Mouse (Mus musculus): Measurements from ENCODE around the gene Cnot1.

Cnot1 gene

GRCm38 (mm10) chr8:95727625-95728024 lies 79.6 kb downstream of the Cnot1 start:
- DNase-seq: no peak

DNA sequence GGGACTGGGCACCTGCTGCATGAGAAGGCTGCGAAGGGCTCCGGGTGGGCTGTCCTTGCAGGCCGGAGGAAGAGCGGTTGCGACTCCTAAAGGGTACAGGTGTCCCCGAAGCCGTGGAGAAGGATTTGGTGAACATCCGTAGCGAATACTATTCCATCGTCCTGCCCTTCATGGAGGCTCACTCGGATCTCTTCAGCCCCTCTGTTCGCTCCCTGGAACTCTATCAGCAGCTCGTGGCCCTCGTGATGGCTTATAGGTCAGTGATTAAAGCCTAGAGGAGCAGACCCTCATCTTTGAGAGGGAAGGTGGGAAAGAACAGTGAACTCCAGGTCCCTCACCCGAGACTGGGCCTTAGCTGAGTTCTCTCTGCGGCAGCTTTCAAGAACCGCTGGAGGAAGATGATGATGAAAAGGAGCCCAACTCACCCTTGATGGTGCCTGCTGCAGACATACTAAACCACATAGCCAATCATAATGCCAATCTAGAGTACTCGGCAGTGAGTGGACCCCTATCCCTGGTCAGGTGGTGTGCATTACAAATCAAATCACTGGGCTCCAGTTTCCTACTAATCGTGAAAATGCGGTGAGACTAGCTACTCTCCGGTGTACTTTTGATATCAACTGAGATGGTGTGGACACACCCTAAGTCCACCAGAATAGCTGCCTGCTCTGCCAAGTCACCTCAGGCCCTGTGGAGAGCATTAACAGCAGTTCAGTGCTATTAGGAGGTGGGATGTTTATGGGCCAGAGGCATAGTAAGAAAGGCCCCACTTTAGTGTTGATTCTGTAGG lies 90.5 kb downstream of the Cnot1 start:
- DNase-seq: no peak

DNA sequence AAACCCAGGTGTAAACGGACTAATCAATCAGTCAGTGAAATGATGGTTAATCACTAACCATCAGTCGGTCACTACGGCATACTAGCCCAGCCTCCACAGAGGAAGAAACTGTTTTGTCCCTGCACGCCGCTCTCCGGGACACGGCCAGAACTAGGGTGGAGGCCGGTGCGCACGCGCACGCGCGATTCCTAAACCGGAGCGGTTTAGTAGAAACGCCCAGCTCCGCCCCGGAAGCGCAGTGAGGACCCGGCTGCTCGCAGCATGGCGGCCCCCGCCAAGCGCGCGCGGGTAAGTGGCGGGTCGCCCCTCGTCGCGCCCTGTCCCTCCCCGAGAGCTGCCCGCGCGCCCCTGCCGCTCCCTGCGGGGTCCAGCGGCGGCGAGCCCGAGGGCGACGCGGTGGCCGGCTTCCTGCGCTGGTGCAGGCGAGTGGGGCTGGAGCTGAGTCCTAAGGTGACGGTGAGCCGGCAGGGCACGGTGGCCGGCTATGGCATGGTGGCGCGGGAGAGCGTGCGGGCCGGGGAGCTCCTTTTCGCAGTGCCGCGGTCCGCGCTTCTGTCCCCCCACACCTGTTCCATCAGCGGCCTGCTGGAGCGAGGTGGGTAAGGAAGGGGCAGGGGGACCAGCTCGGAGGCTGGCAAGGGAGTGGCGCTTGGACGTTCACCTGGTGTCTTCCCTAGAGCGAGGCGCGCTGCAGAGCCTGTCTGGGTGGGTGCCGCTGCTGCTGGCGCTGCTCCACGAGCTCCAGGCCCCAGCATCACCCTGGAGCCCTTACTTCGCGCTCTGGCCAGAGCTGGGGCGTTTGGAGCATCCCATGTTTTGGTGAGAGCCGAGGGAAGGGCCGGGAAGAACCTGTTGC lies 91.4 kb downstream of the Cnot1 start, which contains the start of gene Setd6:
Gene Setd6 (plus strand): TSS at position 206 of the 856 bp plus-strand sequence.
- peak; percentile 86 for DNase-seq

- DNase-seq: no peak
Measured at GRCm38 (mm10) chr8:95714837-95715413, 92.3 kb downstream of the Cnot1 start.

- no peak for DNase-seq
Measured at GRCm38 (mm10) chr8:95714367-95714766, 92.9 kb downstream of the Cnot1 start.

- no peak for DNase-seq
Measured at GRCm38 (mm10) chr8:95713100-95714010, 93.9 kb downstream of the Cnot1 start.

DNA sequence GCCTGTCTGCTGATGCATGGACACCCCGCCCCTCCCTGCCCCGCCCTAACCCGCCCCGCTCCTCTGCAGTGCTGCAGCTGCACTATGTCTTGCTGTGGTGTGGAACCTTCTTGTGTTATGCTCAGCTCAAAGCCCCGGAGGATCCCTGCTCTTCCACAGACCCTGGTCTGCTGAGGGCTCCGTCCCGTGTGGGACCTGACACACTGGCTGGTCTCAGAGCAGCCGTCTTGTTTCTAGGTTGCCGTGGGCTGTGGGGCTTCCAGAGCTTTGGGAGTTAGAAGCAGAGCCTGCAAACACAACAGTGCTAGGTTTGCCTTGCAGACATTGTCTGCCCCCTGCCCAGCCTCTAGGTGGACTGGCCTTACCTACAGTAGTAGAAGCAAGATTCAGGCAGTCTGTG lies 94.9 kb downstream of the Cnot1 start:
- DNase-seq: no peak

DNA sequence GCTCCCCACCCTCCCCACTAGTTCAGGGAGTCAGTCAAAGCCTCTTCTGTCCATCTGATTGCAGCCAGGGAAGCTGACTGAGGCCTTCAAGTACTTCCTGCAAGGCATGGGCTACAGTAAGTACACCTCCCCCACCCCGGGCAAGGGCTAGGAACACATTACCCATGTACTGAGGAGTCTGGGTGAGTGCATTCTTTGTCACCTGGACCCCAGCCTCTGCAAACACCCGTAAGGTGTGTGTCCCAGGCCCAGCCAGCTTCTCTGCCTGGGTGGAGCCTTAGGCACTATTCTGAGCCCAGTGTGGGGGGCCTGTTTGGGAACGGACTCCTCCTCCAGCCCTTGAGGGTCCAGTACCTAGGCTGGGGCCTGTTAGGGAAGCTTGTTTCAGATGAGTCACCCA lies 96.2 kb downstream of the Cnot1 start:
- no peak for DNase-seq

- no peak for DNase-seq
Measured at GRCm38 (mm10) chr8:95709579-95709978, 97.7 kb downstream of the Cnot1 start.

DNA sequence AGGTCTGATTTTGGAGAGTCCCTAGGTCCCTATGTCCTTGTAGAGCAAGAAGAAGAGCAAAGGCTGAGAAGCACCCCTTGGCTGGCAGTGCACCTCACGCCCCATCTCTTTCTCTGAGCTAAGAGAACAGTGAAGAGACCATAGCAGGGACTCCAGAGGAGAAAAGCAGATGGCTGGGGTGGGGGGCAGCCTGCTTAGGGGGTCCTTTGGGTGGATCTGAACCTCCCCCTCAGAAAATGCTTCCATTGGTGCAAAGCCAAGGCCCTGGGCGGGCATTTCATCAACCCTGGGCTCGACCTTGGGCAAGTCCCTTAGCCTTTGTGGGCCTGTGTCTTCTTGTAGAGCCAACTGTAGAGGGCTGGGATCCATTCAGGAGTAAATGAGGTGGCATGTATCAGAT lies 102.7 kb downstream of the Cnot1 start:
- DNase-seq: no peak

- DNase-seq: peak; percentile 88
Measured at GRCm38 (mm10) chr8:95703461-95704260, 103.6 kb downstream of the Cnot1 start.

DNA sequence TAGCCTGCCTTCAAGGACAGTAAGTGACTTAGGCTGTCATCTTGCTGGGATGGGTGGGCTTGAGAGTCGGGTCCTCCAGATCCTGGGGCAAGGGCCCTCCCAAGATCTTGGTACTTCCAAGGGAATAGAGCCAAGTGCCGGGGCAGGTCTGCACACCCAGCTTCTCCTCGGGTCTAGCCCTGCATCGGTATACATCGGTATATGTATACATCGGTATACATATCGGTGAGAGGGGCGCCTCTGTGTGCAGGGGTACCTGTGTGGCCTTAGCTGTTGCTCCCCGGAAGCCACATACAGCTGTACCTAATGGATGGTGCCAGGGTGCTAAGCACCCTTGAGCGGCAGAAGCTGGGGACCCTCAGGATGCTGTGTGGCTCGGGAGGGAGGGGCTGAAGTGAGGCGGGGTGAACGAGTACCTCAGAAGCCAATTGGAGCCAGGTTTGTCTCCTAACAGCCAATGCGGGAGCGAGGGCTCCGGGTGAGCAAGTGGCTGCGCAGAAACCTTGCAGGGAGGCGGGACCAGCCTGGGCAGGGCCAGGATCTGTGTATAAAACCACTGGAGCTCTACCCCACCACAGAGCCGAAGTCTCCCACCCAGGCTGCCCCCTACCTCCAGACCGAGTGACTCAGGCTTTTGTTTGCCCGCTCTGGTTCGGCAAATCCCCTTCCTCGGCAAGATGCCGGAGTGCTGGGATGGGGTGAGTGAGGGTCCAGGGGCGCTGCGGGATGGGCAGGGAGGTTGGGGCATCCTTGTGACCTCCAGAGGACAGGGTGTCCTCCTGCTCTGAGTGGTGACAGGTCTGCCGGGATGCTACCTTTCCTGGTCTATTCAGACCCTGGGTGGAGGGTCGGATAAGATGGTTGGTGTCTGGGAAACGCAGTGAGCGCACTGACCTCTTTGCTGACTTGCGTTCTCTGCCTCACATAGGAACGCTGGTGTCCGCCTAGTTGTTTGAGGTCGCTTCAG lies 104.5 kb downstream of the Cnot1 start:
- peak; percentile 91 for DNase-seq

- no peak for DNase-seq
Measured at GRCm38 (mm10) chr8:95701809-95702208, 105.5 kb downstream of the Cnot1 start.

- DNase-seq: peak; percentile 68
Measured at GRCm38 (mm10) chr8:95700282-95700681, 107.0 kb downstream of the Cnot1 start.

- no peak for DNase-seq
Measured at GRCm38 (mm10) chr8:95698179-95698578, 109.1 kb downstream of the Cnot1 start.

DNA sequence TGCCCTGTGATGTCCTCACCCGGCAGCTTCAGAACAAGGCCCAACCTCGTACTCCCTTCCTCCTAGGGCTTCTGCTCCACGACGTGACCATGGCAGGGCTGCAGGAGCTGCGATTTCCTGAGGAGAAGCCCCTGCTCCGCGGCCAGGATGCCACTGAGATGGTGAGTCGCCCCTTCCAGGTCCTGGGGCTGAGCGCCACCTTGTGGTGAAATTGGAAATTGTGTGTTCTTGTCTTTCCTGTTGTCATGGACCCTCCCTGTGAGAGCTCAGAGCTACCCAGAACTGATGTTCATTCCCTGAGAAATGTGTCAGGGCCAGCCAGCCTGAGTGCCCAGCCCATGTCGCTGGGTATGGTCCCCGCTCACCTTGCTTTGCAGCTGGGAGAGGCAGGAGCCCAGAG lies 110.1 kb downstream of the Cnot1 start:
- DNase-seq: peak; percentile 86

DNA sequence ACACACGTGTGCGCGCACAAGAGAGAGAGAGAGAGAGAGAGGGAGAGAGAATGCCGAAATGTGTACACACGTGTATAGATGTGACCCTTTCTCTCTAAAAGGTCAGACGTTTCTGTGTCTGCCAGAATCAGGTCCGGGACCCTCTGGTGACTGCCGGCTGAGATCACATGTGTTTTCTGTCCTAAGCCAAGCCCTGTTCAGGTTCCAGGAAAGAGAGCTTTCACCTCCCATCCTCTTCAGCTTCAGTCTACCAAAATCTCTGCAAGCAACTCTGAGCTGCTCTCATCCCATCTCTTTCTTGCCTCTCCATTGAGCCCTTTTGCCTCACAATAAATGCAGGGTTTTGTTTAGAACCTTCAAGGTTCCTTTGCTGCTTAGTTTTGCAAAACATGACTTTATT lies 110.6 kb downstream of the Cnot1 start:
- DNase-seq: no peak

GRCm38 (mm10) chr8:95694631-95695030 lies 112.6 kb downstream of the Cnot1 start:
- peak; percentile 75 for DNase-seq

GRCm38 (mm10) chr8:95690929-95691541 lies 116.2 kb downstream of the Cnot1 start:
- no peak for DNase-seq

Data from right cerebral cortex, postnatal 25 days (tissue).